Mouse (Mus musculus): Measurements from ENCODE around the gene Manbal. TPM values are rescaled to one million over a fixed set of nuclear protein-coding genes. Genes with fewer than 3 reads are reported as not detected.

The Manbal gene
- polyA plus RNA-seq, 2 experiments, result 9.1 to 14.6 TPM

DNA sequence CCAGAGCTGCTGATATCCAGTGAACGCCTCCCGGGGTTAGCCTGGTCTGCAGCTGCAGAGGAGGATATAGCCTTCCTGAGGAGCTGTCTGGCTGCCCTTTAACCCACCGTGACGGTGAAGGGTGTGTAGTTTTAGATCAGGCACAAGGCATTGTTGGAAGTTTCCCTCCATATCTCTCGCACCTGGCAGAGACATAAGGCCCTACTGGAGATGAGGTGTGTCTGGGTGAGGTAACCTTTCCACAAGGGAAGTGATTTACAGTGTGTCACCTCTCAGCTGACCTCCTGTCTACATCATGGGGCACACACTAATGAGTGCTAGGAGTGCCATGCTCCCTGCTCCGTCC is 58.2 kb downstream of the Manbal start:
- Histone ChIP-seq H3K4me3 (ENCODE audit: insufficient read depth in 1 of 2, low read depth in 2 of 2, low read length in 2 of 2) (no peak overlapping the region), H3K36me3 (replicated peaks; ENCODE audit: control insufficient read depth, insufficient read depth, low read depth) (no peaks in the 10 kb centered on the region), H3K27me3 (ENCODE audit: control insufficient read depth, insufficient read depth, low read length) (peaks cover 17% of the 10 kb centered on the region), H3K9me3 (ENCODE audit: control insufficient read depth, low read length) (no peaks in the 10 kb centered on the region), H3K9ac (replicated peaks) (no peak overlapping the region), H3K27ac (no peak overlapping the region), H3K4me2 (ENCODE audit: low read depth) (no peak overlapping the region), H3K4me1 (replicated peaks; ENCODE audit: control insufficient read depth in 2 of 2, insufficient read depth in 2 of 2, low read length in 1 of 2) (peaks cover 0 to 5% of the 10 kb centered on the region in 2 experiments; a peak in 1 of 4 replicates)
- ATAC-seq (ENCODE audit: insufficient read depth) (no peak), DNase-seq (ENCODE audit: low read depth in 3 of 3, low spot score in 3 of 3) (no peak)
- TF ChIP-seq CTCF (IDR thresholded peaks at IDR 0.05; ENCODE audit: low read depth), result no peak
- TF ChIP-seq EP300 (IDR thresholded peaks at IDR 0.05; ENCODE audit: low read depth), result no peak
- WGBS (ENCODE audit: insufficient replicate concordance), result 55% methylated on average over 6 of the region's 6 CpGs

- H3K9me3 ChIP-seq (ENCODE audit: control insufficient read depth, low read length), result no peaks in the 10 kb centered on the region
- DNase-seq (ENCODE audit: low read depth in 3 of 3, low spot score in 3 of 3) (no peak), ATAC-seq (ENCODE audit: insufficient read depth) (no peak)
- TF ChIP-seq EP300 (IDR thresholded peaks at IDR 0.05; ENCODE audit: low read depth) (no peak), CTCF (IDR thresholded peaks at IDR 0.05; ENCODE audit: low read depth) (no peak)
- H3K36me3 ChIP-seq (replicated peaks; ENCODE audit: control insufficient read depth, insufficient read depth, low read depth), result no peaks in the 10 kb centered on the region
- H3K4me3 ChIP-seq (ENCODE audit: insufficient read depth in 1 of 2, low read depth in 2 of 2, low read length in 2 of 2), result no peak overlapping the region
- no peak overlapping the region for H3K27ac ChIP-seq
- H3K9ac ChIP-seq (replicated peaks), result no peak overlapping the region
- WGBS (ENCODE audit: insufficient replicate concordance), result 54% methylated on average over 6 of the region's 6 CpGs
- no peak overlapping the region for H3K4me2 ChIP-seq (ENCODE audit: low read depth)
- H3K27me3 ChIP-seq (ENCODE audit: control insufficient read depth, insufficient read depth, low read length), result peaks cover 17% of the 10 kb centered on the region
- peaks cover 0 to 5% of the 10 kb centered on the region in 2 experiments; a peak in 1 of 4 replicates for H3K4me1 ChIP-seq (replicated peaks; ENCODE audit: control insufficient read depth in 2 of 2, insufficient read depth in 2 of 2, low read length in 1 of 2)
Observed at GRCm38 (mm10) chr2:157426171-157426570, 58.8 kb downstream of the Manbal start.

DNA sequence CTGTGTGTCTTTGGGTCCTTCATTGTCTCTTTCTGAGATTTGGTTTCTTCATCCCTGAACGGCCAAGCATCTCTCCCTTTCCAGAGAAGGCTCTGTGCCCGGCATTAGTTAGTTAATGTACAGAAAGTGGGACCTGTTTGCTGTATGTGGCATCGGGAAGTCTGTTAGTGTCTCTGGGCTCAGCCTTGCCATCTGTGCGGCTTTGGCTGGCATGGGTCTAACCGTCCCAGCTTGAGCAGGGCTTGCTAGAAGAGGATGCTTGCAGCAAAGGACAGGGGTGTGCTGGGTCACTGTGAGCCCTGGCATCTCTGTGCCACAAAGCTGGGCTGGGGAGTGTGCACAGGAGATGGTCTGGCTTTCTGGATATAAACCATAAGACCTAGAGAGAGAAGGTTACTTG is 59.8 kb downstream of the Manbal start:
- H3K9ac ChIP-seq (replicated peaks), result no peak overlapping the region
- no peaks in the 10 kb centered on the region for H3K36me3 ChIP-seq (replicated peaks; ENCODE audit: control insufficient read depth, insufficient read depth, low read depth)
- ATAC-seq (ENCODE audit: insufficient read depth) (no peak), DNase-seq (ENCODE audit: low read depth in 3 of 3, low spot score in 3 of 3) (no peak)
- no peak for TF ChIP-seq CTCF (IDR thresholded peaks at IDR 0.05; ENCODE audit: low read depth)
- H3K27ac ChIP-seq, result no peak overlapping the region
- peaks cover 17% of the 10 kb centered on the region for H3K27me3 ChIP-seq (ENCODE audit: control insufficient read depth, insufficient read depth, low read length)
- WGBS (ENCODE audit: insufficient replicate concordance), result 56% methylated on average over 5 of the region's 5 CpGs
- H3K4me2 ChIP-seq (ENCODE audit: low read depth), result no peak overlapping the region
- H3K4me3 ChIP-seq (ENCODE audit: insufficient read depth in 1 of 2, low read depth in 2 of 2, low read length in 2 of 2), result no peak overlapping the region
- peaks cover 0 to 5% of the 10 kb centered on the region in 2 experiments; a peak in 1 of 4 replicates for H3K4me1 ChIP-seq (replicated peaks; ENCODE audit: control insufficient read depth in 2 of 2, insufficient read depth in 2 of 2, low read length in 1 of 2)
- H3K9me3 ChIP-seq (ENCODE audit: control insufficient read depth, low read length), result no peaks in the 10 kb centered on the region

- Histone ChIP-seq H3K9me3 (ENCODE audit: control insufficient read depth, low read length) (no peaks in the 10 kb centered on the region), H3K9ac (replicated peaks) (no peak overlapping the region), H3K4me2 (ENCODE audit: low read depth) (no peak overlapping the region), H3K36me3 (replicated peaks; ENCODE audit: control insufficient read depth, insufficient read depth, low read depth) (no peaks in the 10 kb centered on the region), H3K27me3 (ENCODE audit: control insufficient read depth, insufficient read depth, low read length) (peaks cover 14% of the 10 kb centered on the region), H3K4me3 (ENCODE audit: insufficient read depth in 1 of 2, low read depth in 2 of 2, low read length in 2 of 2) (no peak overlapping the region), H3K4me1 (replicated peaks; ENCODE audit: control insufficient read depth in 2 of 2, insufficient read depth in 2 of 2, low read length in 1 of 2) (no peaks in the 10 kb centered on the region), H3K27ac (no peak overlapping the region)
- DNase-seq (ENCODE audit: low read depth in 3 of 3, low spot score in 3 of 3) (no peak), ATAC-seq (ENCODE audit: insufficient read depth) (no peak)
- 22% methylated on average over 13 of the region's 13 CpGs for WGBS (ENCODE audit: insufficient replicate concordance)
- no peak for TF ChIP-seq EP300 (IDR thresholded peaks at IDR 0.05; ENCODE audit: low read depth)
- TF ChIP-seq CTCF (IDR thresholded peaks at IDR 0.05; ENCODE audit: low read depth), result no peak
Observed at GRCm38 (mm10) chr2:157428351-157429139, 61.2 kb downstream of the Manbal start.

GRCm38 (mm10) chr2:157429735-157430134 is 62.3 kb downstream of the Manbal start:
- Histone ChIP-seq H3K9me3 (ENCODE audit: control insufficient read depth, low read length) (no peaks in the 10 kb centered on the region), H3K27ac (no peak overlapping the region), H3K9ac (replicated peaks) (no peak overlapping the region), H3K4me3 (ENCODE audit: insufficient read depth in 1 of 2, low read depth in 2 of 2, low read length in 2 of 2) (no peak overlapping the region), H3K4me1 (replicated peaks; ENCODE audit: control insufficient read depth in 2 of 2, insufficient read depth in 2 of 2, low read length in 1 of 2) (no peaks in the 10 kb centered on the region), H3K4me2 (ENCODE audit: low read depth) (no peak overlapping the region), H3K27me3 (ENCODE audit: control insufficient read depth, insufficient read depth, low read length) (peaks cover 2% of the 10 kb centered on the region; the same call in 1 of the 2 replicates), H3K36me3 (replicated peaks; ENCODE audit: control insufficient read depth, insufficient read depth, low read depth) (no peaks in the 10 kb centered on the region)
- TF ChIP-seq EP300 (IDR thresholded peaks at IDR 0.05; ENCODE audit: low read depth), result no peak
- no peak for ATAC-seq (ENCODE audit: insufficient read depth)
- 27% methylated on average over 7 of the region's 7 CpGs for WGBS (ENCODE audit: insufficient replicate concordance)
- DNase-seq (ENCODE audit: low read depth in 3 of 3, low spot score in 3 of 3), result no peak

All from liver, embryonic 14.5 days (tissue).